Mouse (Mus musculus): ENCODE results near the gene Adamts17. TPM values are rescaled to one million over a fixed set of nuclear protein-coding genes. Genes with fewer than 3 reads are reported as not detected.

The Adamts17 gene
- total and polyA plus RNA-seq, 3 experiments = not detected

DNA sequence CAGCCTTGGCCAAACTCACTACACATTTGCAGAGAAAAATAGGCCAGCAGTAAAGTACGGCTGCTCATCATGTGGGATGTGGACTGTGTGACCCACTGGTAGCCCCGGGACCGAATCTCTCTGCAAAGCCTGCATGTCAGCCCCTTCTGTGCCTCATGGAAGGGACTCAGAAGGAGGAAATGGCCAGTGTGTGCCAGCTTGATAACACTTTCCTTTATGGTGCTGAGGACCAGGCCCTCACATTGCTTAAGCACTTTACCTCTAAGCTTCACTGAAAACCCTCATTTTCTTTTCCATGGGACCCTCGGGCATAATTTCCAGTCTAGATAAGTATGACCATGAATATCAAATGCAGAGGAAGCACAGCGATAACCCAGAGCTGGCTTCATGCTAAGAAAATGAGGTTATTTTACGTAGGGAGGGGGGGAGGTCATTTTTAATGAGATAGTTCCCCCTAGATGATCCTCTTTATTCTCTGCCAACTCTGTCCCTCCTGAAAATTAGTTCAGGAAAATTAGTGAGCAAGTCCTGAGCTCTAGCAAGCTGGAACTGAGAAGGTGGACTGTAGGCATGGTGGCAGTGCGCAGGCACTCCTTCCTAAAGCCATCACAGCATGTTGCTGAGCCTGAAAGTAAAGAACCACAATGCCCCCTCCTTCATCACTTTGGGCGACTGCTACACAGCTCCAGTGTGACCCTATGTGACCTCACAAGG lies 127.8 kb downstream of the Adamts17 start:
- Histone ChIP-seq H3K36me3 (replicated peaks in 1 of 2; ENCODE audit: control insufficient read depth in 1 of 2, insufficient read depth in 1 of 2, low read length in 1 of 2) (no peaks in the 10 kb centered on the region), H3K79me2 (replicated peaks; ENCODE audit: control insufficient read depth, extremely low read depth, insufficient read depth, poor library complexity, severe bottlenecking) (no peaks in the 10 kb centered on the region), H3K27me3 (replicated peaks) (peaks cover 87% of the 10 kb centered on the region), H3K9ac (ENCODE audit: insufficient read depth, low read depth) (no peak overlapping the region), H3K4me1 (ENCODE audit: control insufficient read depth in 1 of 2, insufficient read depth in 2 of 2) (no peaks in the 10 kb centered on the region), H3K4me3 (replicated peaks in 1 of 3; ENCODE audit: low read depth in 2 of 3, low read length in 2 of 3, poor library complexity in 1 of 3) (no peak overlapping the region), H3K9me3 (replicated peaks; ENCODE audit: low read length) (no peaks in the 10 kb centered on the region), H3K4me2 (ENCODE audit: insufficient read depth, low read depth, poor library complexity, severe bottlenecking) (no peak overlapping the region), H3K27ac (ENCODE audit: insufficient read depth, low read depth) (no peak overlapping the region)
- in situ Hi-C loops (cut with MboI; ENCODE audit: low pct_ligation_motif_present, low pct_unique_long_range_greater_than_20kb, low sequenced_read_pairs) (no loop called here), dilution Hi-C loops (cut with MboI; ENCODE audit: extremely low pct_ligation_motif_present, extremely low pct_unique_long_range_greater_than_20kb, low sequenced_read_pairs) (no loop called here)
- TF ChIP-seq ELF1 (IDR thresholded peaks at IDR 0.05; ENCODE audit: low read depth, low read length) (no peak), GABPA (IDR thresholded peaks at IDR 0.05; ENCODE audit: insufficient replicate concordance, low read depth, low read length) (no peak), CHD2 (IDR thresholded peaks at IDR 0.05; ENCODE audit: low read length) (no peak), ZC3H11A (IDR thresholded peaks at IDR 0.05; ENCODE audit: low read depth, low read length) (no peak), E2F4 (IDR thresholded peaks at IDR 0.05; ENCODE audit: insufficient replicate concordance, low read depth, low read length) (no peak), ZMIZ1 (IDR thresholded peaks at IDR 0.05; ENCODE audit: low read depth, low read length) (no peak), JUND (conservative IDR thresholded peaks at IDR 0.05; ENCODE audit: low read depth, low read length) (no peak), POLR2AphosphoS2 (IDR thresholded peaks at IDR 0.05; ENCODE audit: low read depth, low read length) (no peak), TCF12 (IDR thresholded peaks at IDR 0.05; ENCODE audit: low read depth, low read length) (no peak), HCFC1 (IDR thresholded peaks at IDR 0.05; ENCODE audit: low read depth, low read length) (no peak), IRF4 (IDR thresholded peaks at IDR 0.05; ENCODE audit: low read depth, low read length) (no peak)
- DNase-seq (ENCODE audit: extremely low read depth) = no peak

DNA sequence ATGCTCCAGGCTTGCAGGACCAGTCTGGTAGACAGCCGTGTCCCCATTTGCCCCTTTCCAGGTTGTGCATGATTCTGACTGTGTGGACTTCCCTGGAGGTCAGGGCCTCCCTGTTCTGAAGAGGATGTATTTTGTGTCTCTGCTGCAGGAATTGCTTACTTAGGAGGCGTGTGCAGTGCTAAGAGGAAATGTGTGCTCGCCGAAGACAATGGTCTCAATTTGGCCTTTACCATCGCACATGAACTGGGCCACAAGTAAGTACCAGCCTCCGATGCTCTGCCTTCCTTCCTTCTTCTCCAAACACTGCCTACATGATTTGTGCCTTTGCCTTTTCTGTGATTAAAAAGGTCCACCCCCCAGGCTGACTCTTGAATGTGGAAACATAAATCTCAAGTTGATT lies 129.1 kb downstream of the Adamts17 start:
- dilution Hi-C loops (cut with MboI; ENCODE audit: extremely low pct_ligation_motif_present, extremely low pct_unique_long_range_greater_than_20kb, low sequenced_read_pairs) (no loop called here), in situ Hi-C loops (cut with MboI; ENCODE audit: low pct_ligation_motif_present, low pct_unique_long_range_greater_than_20kb, low sequenced_read_pairs) (no loop called here)
- peaks cover 82% of the 10 kb centered on the region for H3K27me3 ChIP-seq (replicated peaks)
- TF ChIP-seq SIN3A (IDR thresholded peaks at IDR 0.05; ENCODE audit: low read length) = no peak
- no peak for TF ChIP-seq ZKSCAN1 (IDR thresholded peaks at IDR 0.05; ENCODE audit: borderline replicate concordance, low read depth, low read length)
- no peak for TF ChIP-seq NRF1 (IDR thresholded peaks at IDR 0.05; ENCODE audit: low read depth, low read length)
- TF ChIP-seq ETS1 (conservative IDR thresholded peaks at IDR 0.05; ENCODE audit: low read depth, low read length) = no peak
- TF ChIP-seq HCFC1 (IDR thresholded peaks at IDR 0.05; ENCODE audit: low read depth, low read length) = no peak
- TF ChIP-seq E2F4 (IDR thresholded peaks at IDR 0.05; ENCODE audit: insufficient replicate concordance, low read depth, low read length) = no peak
- no peak for TF ChIP-seq MEF2A (IDR thresholded peaks at IDR 0.05; ENCODE audit: borderline replicate concordance, low read depth, low read length)
- no peak for TF ChIP-seq MAFK (IDR thresholded peaks at IDR 0.05; ENCODE audit: insufficient replicate concordance, low read length)
- TF ChIP-seq POLR2A (IDR thresholded peaks at IDR 0.05; ENCODE audit: low read depth, low read length) = no peak
- no peak for TF ChIP-seq POLR2AphosphoS2 (IDR thresholded peaks at IDR 0.05; ENCODE audit: low read depth, low read length)
- TF ChIP-seq SMC3 (IDR thresholded peaks at IDR 0.05; ENCODE audit: low read depth, low read length) = no peak
- no peak for TF ChIP-seq MAZ (IDR thresholded peaks at IDR 0.05; ENCODE audit: low read depth, low read length)
- no peak for TF ChIP-seq JUN (IDR thresholded peaks at IDR 0.05; ENCODE audit: insufficient read depth, low read depth, low read length)
- no peak for TF ChIP-seq CHD2 (IDR thresholded peaks at IDR 0.05; ENCODE audit: low read length)
- TF ChIP-seq IRF4 (IDR thresholded peaks at IDR 0.05; ENCODE audit: low read depth, low read length) = no peak
- TF ChIP-seq KAT2A (IDR thresholded peaks at IDR 0.05; ENCODE audit: insufficient replicate concordance, low read length) = no peak
- TF ChIP-seq USF1 (IDR thresholded peaks at IDR 0.05; ENCODE audit: low read depth, low read length) = no peak
- no peak for TF ChIP-seq RAD21 (IDR thresholded peaks at IDR 0.05; ENCODE audit: low read depth, low read length)
- no peak overlapping the region for H3K27ac ChIP-seq (ENCODE audit: insufficient read depth, low read depth)
- no peak overlapping the region for H3K9ac ChIP-seq (ENCODE audit: insufficient read depth, low read depth)
- no peaks in the 10 kb centered on the region for H3K9me3 ChIP-seq (replicated peaks; ENCODE audit: low read length)
- no peak overlapping the region for H3K4me2 ChIP-seq (ENCODE audit: insufficient read depth, low read depth, poor library complexity, severe bottlenecking)
- no peaks in the 10 kb centered on the region for H3K36me3 ChIP-seq (replicated peaks in 1 of 2; ENCODE audit: control insufficient read depth in 1 of 2, insufficient read depth in 1 of 2, low read length in 1 of 2)
- no peaks in the 10 kb centered on the region for H3K79me2 ChIP-seq (replicated peaks; ENCODE audit: control insufficient read depth, extremely low read depth, insufficient read depth, poor library complexity, severe bottlenecking)
- H3K4me3 ChIP-seq (replicated peaks in 1 of 3; ENCODE audit: low read depth in 2 of 3, low read length in 2 of 3, poor library complexity in 1 of 3) = no peak overlapping the region
- no peak for DNase-seq (ENCODE audit: extremely low read depth)
- H3K4me1 ChIP-seq (ENCODE audit: control insufficient read depth in 1 of 2, insufficient read depth in 2 of 2) = no peaks in the 10 kb centered on the region
